Mouse (Mus musculus) bone marrow, adult 2 months (tissue): ENCODE data around the gene Mid1ip1. TPM values are rescaled to one million over a fixed set of nuclear protein-coding genes. Genes with fewer than 3 reads are reported as not detected.

Source experiments
- H3K27ac ChIP-seq: fragments of 200-500 bp; 2 replicates; pipeline ENCODE4 v1.5.1; 2012; ENCODE audit warnings: low read depth, mild to moderate bottlenecking, control low read depth, inconsistent platforms, low read length; ENCODE audit not compliant: control insufficient read depth, poor library complexity, insufficient read depth
- H3K4me1 ChIP-seq: fragments of 200-500 bp; 2 replicates; pipeline ENCODE4 v1.6.1; 2011; ENCODE audit warnings: low read length; ENCODE audit not compliant: control insufficient read depth, insufficient read depth
- H3K4me3 ChIP-seq: fragments of 200-500 bp; replicated peaks from 2 replicates; pipeline ENCODE3; 2011; ENCODE audit warnings: mild to moderate bottlenecking, low read depth, low read length, control low read depth; ENCODE audit not compliant: control insufficient read depth
- CTCF ChIP-seq: fragments of 200-500 bp; IDR thresholded peaks from 2 replicates; pipeline ENCODE4 v1.5.1; 2011; ENCODE audit warnings: low read length, control low read depth; ENCODE audit not compliant: control insufficient read depth, insufficient read depth
- POLR2A ChIP-seq: fragments of 200-500 bp; IDR thresholded peaks from 2 replicates; pipeline ENCODE4 v1.6.1; 2011; ENCODE audit warnings: low read depth, mild to moderate bottlenecking, control low read depth, low read length, borderline replicate concordance; ENCODE audit not compliant: control insufficient read depth
- WGBS: fragments of 180-500 bp; shearing (Covaris S2); methylation state at CpG from one replicate; pipeline ENCODE4 v1.1.7; 2018; 5-methylcytosine and 5-hydroxymethylcytosine counted together
- polyA plus RNA-seq: library from polyadenylated mRNA; stranded (reverse); fragments of >200 nt; gene quantifications from 2 replicates; pipeline ENCODE4 v1.2.4, GENCODE M21; 2011; ENCODE audit warnings: low replicate concordance; ENCODE audit not compliant: missing spikeins, insufficient read depth, insufficient read length

Gene Mid1ip1
- polyA plus RNA-seq: 21.3 and 28.8 TPM in 2 replicates

- no peak for TF ChIP-seq CTCF
- TF ChIP-seq POLR2A: no peak
- Histone ChIP-seq H3K27ac (peak within 1 kb of the TSS; percentile 27; the same call in 1 of the 2 replicates), H3K4me1 (no peaks in the 10 kb centered on the region; the same call in 1 of the 2 replicates), H3K4me3 (peak within 1 kb of the TSS; percentile 52)
- WGBS: 13% methylated on average over 12 of the region's 12 CpGs
Measured at GRCm38 (mm10) chrX:10714696-10715140, at the start of gene Mid1ip1. Gene Mid1ip1 (plus strand): TSS chrX:10715013.

- H3K27ac ChIP-seq: no peak overlapping the region
- no peak overlapping the region for H3K4me3 ChIP-seq
- TF ChIP-seq POLR2A: no peak
- no peak for TF ChIP-seq CTCF
- H3K4me1 ChIP-seq: no peaks in the 10 kb centered on the region
- WGBS: 85% methylated on average over 5 of the region's 5 CpGs
Measured at GRCm38 (mm10) chrX:10694455-10695180, 20.2 kb upstream of the Mid1ip1 start.

GRCm38 (mm10) chrX:10706728-10707127, 8.1 kb upstream of the Mid1ip1 start:
- H3K27ac ChIP-seq: no peak overlapping the region
- no peaks in the 10 kb centered on the region for H3K4me1 ChIP-seq
- WGBS: 57% methylated on average over 3 of the region's 3 CpGs
- H3K4me3 ChIP-seq: no peak overlapping the region
- no peak for TF ChIP-seq POLR2A
- TF ChIP-seq CTCF: no peak

- no peak overlapping the region for H3K27ac ChIP-seq
- H3K4me1 ChIP-seq: no peaks in the 10 kb centered on the region; the same call in 1 of the 2 replicates
- no peak for TF ChIP-seq POLR2A
- no peak for TF ChIP-seq CTCF
- peak overlapping the region; percentile 52 for H3K4me3 ChIP-seq
- WGBS: 26% methylated on average over 11 of the region's 11 CpGs
Measured at GRCm38 (mm10) chrX:10713839-10714637, 775 bp upstream of the Mid1ip1 start.

GRCm38 (mm10) chrX:10716917-10717763, 2.3 kb downstream of the Mid1ip1 start:
- Histone ChIP-seq H3K27ac (peak overlapping the region; percentile 94), H3K4me1 (no peaks in the 10 kb centered on the region; the same call in 1 of the 2 replicates), H3K4me3 (peak overlapping the region; percentile 95)
- 11% methylated on average over 50 of the region's 50 CpGs for WGBS
- TF ChIP-seq CTCF (no peak), POLR2A (peak; percentile 50; the same call in 1 of the 2 replicates)

- H3K4me1 ChIP-seq: no peaks in the 10 kb centered on the region; the same call in 1 of the 2 replicates
- H3K27ac ChIP-seq: peak overlapping the region; percentile 94
- peak; percentile 41; the same call in 1 of the 2 replicates for TF ChIP-seq POLR2A
- no peak for TF ChIP-seq CTCF
- H3K4me3 ChIP-seq: peak overlapping the region; percentile 95
- 17% methylated on average over 61 of the region's 61 CpGs for WGBS
Measured at GRCm38 (mm10) chrX:10718021-10718837, 3.4 kb downstream of the Mid1ip1 start.
